Mouse (Mus musculus) ES-Bruce4 (cell line): ENCODE data around the gene Itgb7.

Experiments used
- CTCF ChIP-seq: IDR thresholded peaks from one replicate; pipeline ENCODE4 v1.8.1; 2011; ENCODE audit warnings: low read depth, low read length
- EP300 ChIP-seq: IDR thresholded peaks from 2 replicates; pipeline ENCODE4 v1.6.1; 2011; ENCODE audit warnings: low read depth, low read length; ENCODE audit not compliant: insufficient read depth

DNA sequence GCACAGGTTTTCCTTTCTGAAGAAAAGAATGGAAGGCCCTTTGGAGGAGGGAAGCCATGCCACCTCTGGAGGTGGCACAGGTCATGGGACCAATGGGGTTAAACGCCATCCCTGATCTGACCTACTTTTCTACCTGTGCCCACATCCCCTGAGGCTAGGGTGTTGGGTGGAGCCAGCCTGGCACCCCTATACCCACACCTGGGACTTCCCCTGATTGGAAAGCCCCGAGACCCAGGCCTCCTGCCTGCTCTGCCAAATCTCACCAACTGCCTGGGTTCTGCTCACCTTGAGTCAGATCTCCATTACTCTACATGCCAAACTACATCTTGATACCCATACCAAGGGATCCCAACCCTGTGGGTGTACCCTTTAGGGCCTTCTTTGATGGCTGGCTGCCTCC lies 31.3 kb upstream of the Itgb7 start:
- TF ChIP-seq EP300, result no peak
- TF ChIP-seq CTCF, result no peak
